Mouse (Mus musculus) hindbrain, embryonic 14.5 days (tissue): ENCODE data around the gene Gjb4. TPM values are rescaled to one million over a fixed set of nuclear protein-coding genes. Genes with fewer than 3 reads are reported as not detected.

Source experiments
- ATAC-seq: fragments of 200-750 bp; cut with Nextera tagmentation; 2 replicates; pipeline ENCODE4 v1.8.0; 2017; ENCODE audit warnings: moderate number of reproducible peaks, mild to moderate bottlenecking, moderate TSS enrichment, moderate library complexity; ENCODE audit not compliant: low FRiP score
- DNase-seq: peaks from one replicate; pipeline ENCODE4 v3.0.0-alpha.2; 2015; ENCODE audit warnings: low spot score
- H3K27ac ChIP-seq: fragments of 300-500 bp; sonication (generic); 2 replicates; pipeline ENCODE4 v1.5.1; 2014; ENCODE audit warnings: mild to moderate bottlenecking, moderate library complexity
- H3K27me3 ChIP-seq: fragments of 300-500 bp; sonication (generic); 2 replicates; pipeline ENCODE4 v1.6.1; 2014; ENCODE audit warnings: mild to moderate bottlenecking, low read length, mixed read lengths; ENCODE audit not compliant: control insufficient read depth, insufficient read depth
- H3K36me3 ChIP-seq: fragments of 300-500 bp; sonication (generic); replicated peaks from 2 replicates; pipeline ENCODE4 v1.6.1; 2014; ENCODE audit not compliant: control insufficient read depth, insufficient read depth
- H3K4me1 ChIP-seq: fragments of 300-500 bp; sonication (generic); replicated peaks from 2 replicates; pipeline ENCODE4 v1.6.1; 2014; ENCODE audit warnings: antibody characterized with exemption, low read length, mixed read lengths; ENCODE audit not compliant: control insufficient read depth, insufficient read depth
- H3K4me2 ChIP-seq: fragments of 300-500 bp; sonication (generic); replicated peaks from 2 replicates; pipeline ENCODE4 v1.6.1; 2014; ENCODE audit warnings: mild to moderate bottlenecking, moderate library complexity
- H3K4me3 ChIP-seq: fragments of 300-500 bp; sonication (generic); replicated peaks from 2 replicates; pipeline ENCODE4 v1.5.1; 2014; ENCODE audit warnings: mild to moderate bottlenecking, low read length
- H3K9ac ChIP-seq: fragments of 300-500 bp; sonication (generic); 2 replicates; pipeline ENCODE4 v1.6.1; 2014
- H3K9me3 ChIP-seq: fragments of 300-500 bp; sonication (generic); 2 replicates; pipeline ENCODE4 v1.6.1; 2016; ENCODE audit warnings: low read length; ENCODE audit not compliant: control insufficient read depth
- WGBS: fragments of 180-500 bp; shearing (Covaris S2); extraction: QIAGEN DNeasy Blood & Tissue Kit; methylation state at CpG from one replicate; pipeline ENCODE4 v1.1.7; 2014; 5-methylcytosine and 5-hydroxymethylcytosine counted together
- polyA plus RNA-seq: library from polyadenylated mRNA; unstranded; fragments of >200 nt; fragmentation: Nextera tagmentation; extraction: Ambion mirVana; gene quantifications from 2 replicates; pipeline ENCODE4 v1.2.1, GENCODE M21; 2014

The Gjb4 gene
- polyA plus RNA-seq, 1 experiment from 2014 or later = 0.17 TPM

DNA sequence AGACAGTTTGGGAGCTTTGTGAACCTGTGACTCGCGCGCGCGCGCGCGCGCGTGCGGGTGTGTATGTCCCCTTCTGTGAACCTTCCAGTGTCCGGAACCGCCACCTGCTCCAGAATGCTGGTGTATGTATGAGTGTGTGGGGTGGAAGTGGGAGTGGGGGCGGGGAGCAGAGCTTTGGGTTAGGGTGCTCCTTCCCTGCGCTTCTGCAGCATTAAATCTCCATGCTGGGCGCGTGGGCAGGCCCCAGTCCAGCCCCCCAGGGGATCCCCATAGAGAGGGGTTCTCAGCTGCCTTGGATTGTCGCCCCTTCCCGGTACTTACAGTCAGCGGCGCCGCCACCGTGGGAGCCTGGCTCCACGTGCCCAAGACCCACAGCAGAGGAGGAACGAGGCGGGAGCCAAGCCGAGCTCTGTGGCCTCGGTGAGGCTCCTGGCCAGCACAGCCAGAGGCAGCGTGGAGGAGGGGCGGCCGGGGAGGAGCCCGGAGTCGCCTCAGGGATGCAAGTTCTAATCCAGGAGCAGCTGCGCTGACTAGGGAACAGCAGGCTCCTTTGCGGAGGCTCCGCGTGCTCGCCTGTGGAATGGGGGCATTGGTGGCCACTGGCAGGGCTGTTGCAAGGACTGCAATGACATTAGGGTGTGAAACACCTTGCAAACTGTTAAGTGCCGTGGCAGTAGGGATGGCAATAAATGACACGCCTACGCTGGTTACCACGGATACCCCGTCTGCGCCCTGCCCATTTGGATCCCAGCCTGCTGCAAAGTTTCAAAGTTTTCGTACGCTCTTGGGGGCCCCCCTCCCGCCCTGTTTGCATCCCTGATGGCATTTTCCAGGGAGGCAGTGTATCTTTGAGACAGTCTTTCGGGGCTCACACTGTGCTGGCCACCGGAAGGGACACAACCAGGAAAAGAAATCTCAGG lies 23.4 kb downstream of the Gjb4 start, which contains the start of gene Gjb3:
TSS of gene Gjb3 (minus strand) at position 664 of the 920 bp plus-strand sequence.
- no peaks in the 10 kb centered on the region for H3K9me3 ChIP-seq
- ATAC-seq (peak; percentile 24; the same call in 1 of the 2 replicates), DNase-seq (no peak)
- WGBS = 2% methylated on average over 48 of the region's 49 CpGs
- no peaks in the 10 kb centered on the region for H3K36me3 ChIP-seq
- H3K9ac ChIP-seq = no peak within 1 kb of the TSS
- H3K4me2 ChIP-seq = peak within 1 kb of the TSS; percentile 50
- no peak within 1 kb of the TSS for H3K27ac ChIP-seq
- peaks cover 13% of the 10 kb centered on the region; the same call in 1 of the 2 replicates for H3K4me1 ChIP-seq
- H3K4me3 ChIP-seq = peak within 1 kb of the TSS; percentile 22
- H3K27me3 ChIP-seq = peaks cover 38% of the 10 kb centered on the region

DNA sequence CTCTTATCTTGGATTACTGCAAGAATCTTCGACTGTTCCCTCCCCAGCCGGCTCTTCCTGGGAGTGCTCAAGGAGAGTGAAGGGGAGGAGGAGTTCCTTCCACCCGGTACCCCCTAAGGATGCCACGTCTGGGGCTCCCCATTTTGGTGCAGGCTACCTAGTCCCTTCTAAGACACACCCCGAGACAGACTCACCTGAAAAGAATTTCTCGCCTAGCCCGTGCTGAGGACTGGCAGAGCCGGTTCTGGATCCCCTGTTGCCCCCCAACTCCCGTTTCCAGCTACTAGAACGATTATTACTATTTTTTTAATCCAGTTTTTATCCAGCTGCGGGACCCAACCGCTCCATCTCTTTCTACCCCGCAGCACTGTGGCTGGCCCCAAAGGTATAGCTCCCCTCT lies 24.1 kb downstream of the Gjb4 start:
- Histone ChIP-seq H3K9ac (no peak overlapping the region), H3K9me3 (no peaks in the 10 kb centered on the region), H3K4me2 (peak overlapping the region; percentile 50), H3K27me3 (peaks cover 38% of the 10 kb centered on the region), H3K4me3 (peak overlapping the region; percentile 22), H3K27ac (no peak overlapping the region), H3K36me3 (no peaks in the 10 kb centered on the region), H3K4me1 (peaks cover 13% of the 10 kb centered on the region; the same call in 1 of the 2 replicates)
- no peak for DNase-seq
- no peak for ATAC-seq
- 3% methylated on average over 13 of the region's 13 CpGs for WGBS

DNA sequence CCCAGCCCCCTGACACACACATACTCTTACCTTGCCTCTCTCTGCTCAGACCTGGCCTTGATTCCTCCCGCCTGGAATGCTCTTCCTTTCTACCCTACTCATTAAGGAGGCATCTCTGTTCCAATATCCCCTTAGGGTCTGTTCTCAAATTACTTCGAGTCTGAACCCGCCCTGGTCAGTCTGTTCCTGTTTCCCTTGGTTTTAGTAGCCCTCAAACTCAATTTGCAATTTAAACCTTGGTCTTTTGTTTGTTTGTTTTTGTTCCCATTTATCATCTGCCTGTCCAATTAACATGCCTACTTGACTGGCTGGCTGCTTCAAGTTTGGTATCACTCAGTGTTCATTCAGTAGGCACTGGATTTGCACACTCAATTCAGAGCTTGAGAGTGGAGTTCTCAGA lies 24.8 kb downstream of the Gjb4 start:
- Histone ChIP-seq H3K36me3 (no peaks in the 10 kb centered on the region), H3K4me3 (no peak overlapping the region), H3K27me3 (peaks cover 38% of the 10 kb centered on the region), H3K9ac (no peak overlapping the region), H3K4me2 (no peak overlapping the region), H3K9me3 (no peaks in the 10 kb centered on the region), H3K4me1 (peaks cover 13% of the 10 kb centered on the region; the same call in 1 of the 2 replicates), H3K27ac (no peak overlapping the region)
- DNase-seq (no peak), ATAC-seq (no peak)
- 15% methylated on average over 3 of the region's 3 CpGs for WGBS

DNA sequence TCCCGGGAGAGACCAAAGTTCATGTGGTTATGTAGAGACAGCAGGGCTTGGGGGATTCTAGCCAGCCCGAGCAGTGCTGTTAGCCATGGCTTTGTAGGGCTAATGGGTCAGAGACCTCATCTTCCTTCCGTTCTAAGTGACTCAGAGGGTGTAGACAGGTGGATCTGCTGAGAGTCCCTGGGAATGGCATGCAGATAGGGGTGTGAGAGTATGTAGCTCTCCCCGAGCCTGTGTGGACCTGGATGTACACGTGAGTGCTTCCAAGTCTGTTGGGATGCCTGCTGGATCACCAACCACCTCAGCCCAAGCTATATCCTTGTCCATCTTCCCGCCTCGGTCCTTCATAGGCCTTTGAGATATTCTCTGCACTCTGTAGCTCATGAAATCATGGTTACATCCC lies 25.5 kb downstream of the Gjb4 start:
- H3K9ac ChIP-seq = no peak overlapping the region
- peaks cover 13% of the 10 kb centered on the region; the same call in 1 of the 2 replicates for H3K4me1 ChIP-seq
- DNase-seq (no peak), ATAC-seq (no peak)
- WGBS = 73% methylated on average over 7 of the region's 7 CpGs
- no peak overlapping the region for H3K27ac ChIP-seq
- peaks cover 38% of the 10 kb centered on the region for H3K27me3 ChIP-seq
- no peaks in the 10 kb centered on the region for H3K36me3 ChIP-seq
- H3K4me3 ChIP-seq = no peak overlapping the region
- H3K4me2 ChIP-seq = no peak overlapping the region
- no peaks in the 10 kb centered on the region for H3K9me3 ChIP-seq

DNA sequence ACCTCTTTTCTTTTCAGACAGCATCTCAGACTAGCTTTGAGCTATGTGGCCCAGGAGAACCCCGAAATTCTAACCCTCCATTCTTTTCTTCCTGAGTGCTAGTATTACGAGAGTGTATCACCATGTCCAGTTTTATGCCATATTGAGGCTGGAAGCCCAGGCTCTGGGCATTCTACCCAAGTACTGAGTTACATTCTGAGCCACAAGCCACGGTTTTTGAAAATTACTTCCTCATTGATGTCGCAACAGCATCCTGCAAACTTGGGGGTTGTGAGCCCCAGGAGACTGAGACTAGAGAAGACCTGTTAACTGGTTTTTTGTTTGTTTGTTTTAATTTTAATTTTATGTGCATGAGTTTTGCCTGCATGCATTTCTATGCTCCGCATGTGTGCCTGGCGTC lies 26.1 kb downstream of the Gjb4 start:
- Histone ChIP-seq H3K4me3 (no peak overlapping the region), H3K9ac (no peak overlapping the region), H3K4me1 (peaks cover 13% of the 10 kb centered on the region; the same call in 1 of the 2 replicates), H3K36me3 (no peaks in the 10 kb centered on the region), H3K9me3 (no peaks in the 10 kb centered on the region), H3K27ac (no peak overlapping the region), H3K27me3 (peaks cover 38% of the 10 kb centered on the region), H3K4me2 (no peak overlapping the region)
- WGBS = 76% methylated on average over 6 of the region's 6 CpGs
- ATAC-seq = no peak
- DNase-seq = no peak

DNA sequence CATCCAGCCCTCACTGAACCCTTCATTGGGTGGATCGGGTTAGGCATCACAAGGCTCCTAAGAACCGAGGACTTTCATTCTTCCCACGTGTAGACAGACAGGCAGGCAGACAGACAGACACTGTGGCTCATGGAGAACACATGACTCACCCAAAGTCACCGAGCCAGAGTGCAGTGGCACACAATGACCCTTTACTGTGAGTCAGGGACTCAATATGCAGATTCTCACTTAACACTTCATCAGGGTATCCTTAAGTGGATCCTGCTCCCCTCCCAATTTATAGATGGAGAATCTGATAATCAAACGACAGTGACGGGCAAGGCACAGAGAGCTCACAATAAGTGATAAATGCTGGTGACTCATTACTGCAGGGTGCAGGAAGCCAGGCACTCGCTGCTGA lies 26.6 kb downstream of the Gjb4 start:
- ATAC-seq (no peak), DNase-seq (no peak)
- Histone ChIP-seq H3K9ac (no peak overlapping the region), H3K4me1 (peaks cover 13% of the 10 kb centered on the region; the same call in 1 of the 2 replicates), H3K4me2 (no peak overlapping the region), H3K36me3 (no peaks in the 10 kb centered on the region), H3K27ac (no peak overlapping the region), H3K9me3 (no peaks in the 10 kb centered on the region), H3K27me3 (peaks cover 34% of the 10 kb centered on the region), H3K4me3 (no peak overlapping the region)
- 66% methylated on average over 7 of the region's 7 CpGs for WGBS

DNA sequence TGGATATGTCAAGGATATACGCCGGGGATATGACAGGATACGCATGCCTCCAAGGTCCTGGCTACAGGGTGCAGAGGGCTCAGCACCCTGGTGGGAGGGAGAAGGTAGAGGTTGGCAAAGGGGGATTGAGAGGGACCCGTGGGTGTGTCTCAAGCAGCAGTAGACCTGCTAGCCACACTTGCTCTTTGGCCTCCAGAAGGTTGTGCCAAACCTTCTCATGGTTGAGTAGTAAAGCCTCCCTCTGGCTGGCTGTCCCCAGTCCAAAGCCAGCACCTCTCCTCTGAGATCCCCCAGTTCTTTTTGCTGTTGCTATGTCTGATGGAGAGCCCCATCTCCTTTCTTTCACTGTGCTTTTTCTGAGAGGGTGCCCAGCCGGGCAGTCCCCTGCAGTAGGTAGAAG lies 28.6 kb downstream of the Gjb4 start:
- ATAC-seq = no peak
- no peak overlapping the region for H3K4me2 ChIP-seq
- H3K9ac ChIP-seq = no peak overlapping the region
- WGBS = 93% methylated on average over 5 of the region's 5 CpGs
- H3K4me1 ChIP-seq = peaks cover 8% of the 10 kb centered on the region; the same call in 1 of the 2 replicates
- H3K27ac ChIP-seq = no peak overlapping the region
- H3K27me3 ChIP-seq = peaks cover 14% of the 10 kb centered on the region
- H3K9me3 ChIP-seq = no peaks in the 10 kb centered on the region
- no peaks in the 10 kb centered on the region for H3K36me3 ChIP-seq
- no peak for DNase-seq
- no peak overlapping the region for H3K4me3 ChIP-seq

DNA sequence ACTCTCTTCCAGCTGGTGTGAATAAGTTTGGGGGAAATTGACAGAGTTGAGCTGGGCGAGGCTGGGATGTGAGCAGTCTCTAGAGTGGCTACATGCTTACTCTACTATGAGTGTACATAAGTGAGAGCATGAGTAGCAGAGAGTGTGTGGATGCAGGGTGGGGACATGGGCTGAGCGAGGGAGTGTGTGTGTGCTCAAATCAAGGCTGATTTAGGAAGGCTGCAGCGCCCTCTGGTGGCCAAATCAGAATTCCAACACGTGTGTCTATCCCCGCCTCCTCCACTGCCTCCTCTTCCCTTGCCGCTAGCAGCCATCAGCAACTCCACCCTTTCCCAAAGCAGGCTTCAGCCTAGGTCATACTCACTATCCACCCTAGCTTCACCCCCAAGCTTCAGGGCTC lies 29.1 kb downstream of the Gjb4 start:
- WGBS = 7% methylated on average over 6 of the region's 6 CpGs
- Histone ChIP-seq H3K27me3 (peaks cover 9% of the 10 kb centered on the region; the same call in 1 of the 2 replicates), H3K4me3 (no peak overlapping the region), H3K36me3 (no peaks in the 10 kb centered on the region), H3K9ac (no peak overlapping the region), H3K9me3 (no peaks in the 10 kb centered on the region), H3K4me1 (peaks cover 3% of the 10 kb centered on the region; the same call in 1 of the 2 replicates), H3K4me2 (no peak overlapping the region), H3K27ac (no peak overlapping the region)
- ATAC-seq (peak; percentile 65; the same call in 1 of the 2 replicates), DNase-seq (peak; percentile 95)

DNA sequence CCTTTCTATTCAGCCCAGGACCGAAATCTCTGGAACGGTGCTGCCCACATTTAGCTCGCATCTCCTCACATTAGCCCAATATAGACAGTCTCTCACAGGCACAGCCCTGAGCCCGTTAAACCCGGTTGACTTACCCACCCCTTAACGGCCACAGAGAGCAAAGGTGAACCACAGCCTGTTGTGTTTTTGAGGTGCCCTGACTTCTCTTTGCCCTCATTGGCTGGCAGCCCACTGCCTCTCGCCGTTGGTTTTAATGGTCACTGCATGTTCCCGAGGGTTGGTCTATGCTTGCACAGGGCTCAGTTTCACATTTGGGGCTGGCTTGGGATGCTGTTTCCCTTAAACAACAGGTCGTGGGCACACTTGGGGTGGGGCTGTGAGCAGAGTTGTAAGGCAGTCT lies 29.6 kb downstream of the Gjb4 start:
- no peak for ATAC-seq
- no peak overlapping the region for H3K27ac ChIP-seq
- H3K36me3 ChIP-seq = no peaks in the 10 kb centered on the region
- no peak overlapping the region for H3K4me2 ChIP-seq
- H3K9me3 ChIP-seq = no peaks in the 10 kb centered on the region
- DNase-seq = no peak
- H3K9ac ChIP-seq = no peak overlapping the region
- H3K27me3 ChIP-seq = 0 out of 2 replicates have a peak, but pooled peaks cover 7% of the 10 kb centered on the region
- H3K4me3 ChIP-seq = no peak overlapping the region
- WGBS = 76% methylated on average over 10 of the region's 10 CpGs
- no peaks in the 10 kb centered on the region for H3K4me1 ChIP-seq
